Mouse (Mus musculus): Measurements from ENCODE around the gene Ccdc12. TPM values are rescaled to one million over a fixed set of nuclear protein-coding genes. Genes with fewer than 3 reads are reported as not detected.

The Ccdc12 gene
- polyA plus RNA-seq, 1 experiment from 2014 or later = 135 TPM

- H3K4me2 ChIP-seq = no peak overlapping the region
- no peaks in the 10 kb centered on the region for H3K9me3 ChIP-seq (replicated peaks; ENCODE audit: control insufficient read depth, low read length)
- no peak overlapping the region for H3K9ac ChIP-seq (ENCODE audit: low read depth, low read length)
- ATAC-seq (replicated peaks; ENCODE audit: insufficient number of reproducible peaks, low FRiP score, low TSS enrichment) = no peak
- WGBS (ENCODE audit: insufficient replicate concordance) = 78% methylated on average over 10 of the region's 10 CpGs
- no peak overlapping the region for H3K27ac ChIP-seq (ENCODE audit: low read depth, low read length)
- 0 out of 2 replicates have a peak, but pooled peaks cover 2% of the 10 kb centered on the region for H3K4me1 ChIP-seq (ENCODE audit: control insufficient read depth, insufficient read depth, low read length)
- no peaks in the 10 kb centered on the region for H3K36me3 ChIP-seq (ENCODE audit: control insufficient read depth, insufficient read depth, low read length)
- H3K27me3 ChIP-seq (ENCODE audit: control insufficient read depth, insufficient read depth, low read length) = peaks cover 16% of the 10 kb centered on the region
- H3K4me3 ChIP-seq (ENCODE audit: low read depth, low read length) = no peak overlapping the region
Measured at GRCm38 (mm10) chr9:110638611-110639021, 17.7 kb upstream of the Ccdc12 start.

GRCm38 (mm10) chr9:110641006-110641405 is 15.3 kb upstream of the Ccdc12 start:
- Histone ChIP-seq H3K27me3 (ENCODE audit: control insufficient read depth, insufficient read depth, low read length) (peaks cover 5% of the 10 kb centered on the region), H3K9me3 (replicated peaks; ENCODE audit: control insufficient read depth, low read length) (no peaks in the 10 kb centered on the region), H3K4me2 (no peak overlapping the region), H3K9ac (ENCODE audit: low read depth, low read length) (no peak overlapping the region), H3K4me1 (ENCODE audit: control insufficient read depth, insufficient read depth, low read length) (no peaks in the 10 kb centered on the region; the same call in 1 of the 2 replicates), H3K4me3 (ENCODE audit: low read depth, low read length) (no peak overlapping the region), H3K36me3 (ENCODE audit: control insufficient read depth, insufficient read depth, low read length) (no peaks in the 10 kb centered on the region), H3K27ac (ENCODE audit: low read depth, low read length) (no peak overlapping the region)
- no peak for ATAC-seq (replicated peaks; ENCODE audit: insufficient number of reproducible peaks, low FRiP score, low TSS enrichment)
- 73% methylated on average over 5 of the region's 5 CpGs for WGBS (ENCODE audit: insufficient replicate concordance)

GRCm38 (mm10) chr9:110642812-110643524 is 13.3 kb upstream of the Ccdc12 start:
- Histone ChIP-seq H3K4me3 (ENCODE audit: low read depth, low read length) (no peak overlapping the region), H3K36me3 (ENCODE audit: control insufficient read depth, insufficient read depth, low read length) (no peaks in the 10 kb centered on the region), H3K27ac (ENCODE audit: low read depth, low read length) (no peak overlapping the region), H3K4me2 (no peak overlapping the region), H3K4me1 (ENCODE audit: control insufficient read depth, insufficient read depth, low read length) (no peaks in the 10 kb centered on the region; the same call in 1 of the 2 replicates), H3K9me3 (replicated peaks; ENCODE audit: control insufficient read depth, low read length) (no peaks in the 10 kb centered on the region), H3K9ac (ENCODE audit: low read depth, low read length) (no peak overlapping the region), H3K27me3 (ENCODE audit: control insufficient read depth, insufficient read depth, low read length) (peaks cover 3% of the 10 kb centered on the region)
- ATAC-seq (replicated peaks; ENCODE audit: insufficient number of reproducible peaks, low FRiP score, low TSS enrichment) = no peak
- WGBS (ENCODE audit: insufficient replicate concordance) = 55% methylated on average over 5 of the region's 5 CpGs

- H3K9ac ChIP-seq (ENCODE audit: low read depth, low read length) = no peak overlapping the region
- H3K27ac ChIP-seq (ENCODE audit: low read depth, low read length) = no peak overlapping the region
- no peaks in the 10 kb centered on the region for H3K27me3 ChIP-seq (ENCODE audit: control insufficient read depth, insufficient read depth, low read length)
- ATAC-seq (replicated peaks; ENCODE audit: insufficient number of reproducible peaks, low FRiP score, low TSS enrichment) = no peak
- WGBS (ENCODE audit: insufficient replicate concordance) = 48% methylated on average over 9 of the region's 9 CpGs
- H3K4me2 ChIP-seq = no peak overlapping the region
- no peaks in the 10 kb centered on the region for H3K36me3 ChIP-seq (ENCODE audit: control insufficient read depth, insufficient read depth, low read length)
- no peaks in the 10 kb centered on the region for H3K9me3 ChIP-seq (replicated peaks; ENCODE audit: control insufficient read depth, low read length)
- H3K4me1 ChIP-seq (ENCODE audit: control insufficient read depth, insufficient read depth, low read length) = no peaks in the 10 kb centered on the region; the same call in 1 of the 2 replicates
- no peak overlapping the region for H3K4me3 ChIP-seq (ENCODE audit: low read depth, low read length)
Measured at GRCm38 (mm10) chr9:110643787-110644186, 12.5 kb upstream of the Ccdc12 start.

- no peaks in the 10 kb centered on the region; the same call in 1 of the 2 replicates for H3K4me1 ChIP-seq (ENCODE audit: control insufficient read depth, insufficient read depth, low read length)
- no peaks in the 10 kb centered on the region for H3K36me3 ChIP-seq (ENCODE audit: control insufficient read depth, insufficient read depth, low read length)
- H3K9me3 ChIP-seq (replicated peaks; ENCODE audit: control insufficient read depth, low read length) = no peaks in the 10 kb centered on the region
- no peak overlapping the region for H3K4me3 ChIP-seq (ENCODE audit: low read depth, low read length)
- no peak overlapping the region for H3K4me2 ChIP-seq
- no peak overlapping the region for H3K9ac ChIP-seq (ENCODE audit: low read depth, low read length)
- no peak for ATAC-seq (replicated peaks; ENCODE audit: insufficient number of reproducible peaks, low FRiP score, low TSS enrichment)
- WGBS (ENCODE audit: insufficient replicate concordance) = 74% methylated on average over 10 of the region's 10 CpGs
- no peak overlapping the region for H3K27ac ChIP-seq (ENCODE audit: low read depth, low read length)
- no peaks in the 10 kb centered on the region for H3K27me3 ChIP-seq (ENCODE audit: control insufficient read depth, insufficient read depth, low read length)
Measured at GRCm38 (mm10) chr9:110644295-110644694, 12.0 kb upstream of the Ccdc12 start.

GRCm38 (mm10) chr9:110645219-110645618 is 11.1 kb upstream of the Ccdc12 start:
- Histone ChIP-seq H3K27ac (ENCODE audit: low read depth, low read length) (no peak overlapping the region), H3K36me3 (ENCODE audit: control insufficient read depth, insufficient read depth, low read length) (no peaks in the 10 kb centered on the region), H3K9ac (ENCODE audit: low read depth, low read length) (no peak overlapping the region), H3K27me3 (ENCODE audit: control insufficient read depth, insufficient read depth, low read length) (no peaks in the 10 kb centered on the region), H3K4me2 (no peak overlapping the region), H3K4me1 (ENCODE audit: control insufficient read depth, insufficient read depth, low read length) (no peaks in the 10 kb centered on the region; the same call in 1 of the 2 replicates), H3K9me3 (replicated peaks; ENCODE audit: control insufficient read depth, low read length) (no peaks in the 10 kb centered on the region), H3K4me3 (ENCODE audit: low read depth, low read length) (no peak overlapping the region)
- no peak for ATAC-seq (replicated peaks; ENCODE audit: insufficient number of reproducible peaks, low FRiP score, low TSS enrichment)
- WGBS (ENCODE audit: insufficient replicate concordance) = 75% methylated on average over 9 of the region's 9 CpGs

- no peak overlapping the region for H3K4me2 ChIP-seq
- no peak overlapping the region for H3K9ac ChIP-seq (ENCODE audit: low read depth, low read length)
- peaks cover 25% of the 10 kb centered on the region for H3K4me1 ChIP-seq (ENCODE audit: control insufficient read depth, insufficient read depth, low read length)
- no peak overlapping the region for H3K27ac ChIP-seq (ENCODE audit: low read depth, low read length)
- H3K27me3 ChIP-seq (ENCODE audit: control insufficient read depth, insufficient read depth, low read length) = peaks cover 13% of the 10 kb centered on the region
- no peaks in the 10 kb centered on the region for H3K36me3 ChIP-seq (ENCODE audit: control insufficient read depth, insufficient read depth, low read length)
- no peak overlapping the region for H3K4me3 ChIP-seq (ENCODE audit: low read depth, low read length)
- H3K9me3 ChIP-seq (replicated peaks; ENCODE audit: control insufficient read depth, low read length) = no peaks in the 10 kb centered on the region
- ATAC-seq (replicated peaks; ENCODE audit: insufficient number of reproducible peaks, low FRiP score, low TSS enrichment) = no peak
Measured at GRCm38 (mm10) chr9:110649775-110650174, 6.5 kb upstream of the Ccdc12 start.

GRCm38 (mm10) chr9:110651931-110652722 is 4.2 kb upstream of the Ccdc12 start:
- H3K9me3 ChIP-seq (replicated peaks; ENCODE audit: control insufficient read depth, low read length) = no peaks in the 10 kb centered on the region
- 25% methylated on average over 13 of the region's 13 CpGs for WGBS (ENCODE audit: insufficient replicate concordance)
- ATAC-seq (replicated peaks; ENCODE audit: insufficient number of reproducible peaks, low FRiP score, low TSS enrichment) = no peak
- peaks cover 13% of the 10 kb centered on the region for H3K27me3 ChIP-seq (ENCODE audit: control insufficient read depth, insufficient read depth, low read length)
- peak overlapping the region; percentile 62 for H3K9ac ChIP-seq (ENCODE audit: low read depth, low read length)
- peak overlapping the region; percentile 99 for H3K4me2 ChIP-seq
- no peaks in the 10 kb centered on the region for H3K36me3 ChIP-seq (ENCODE audit: control insufficient read depth, insufficient read depth, low read length)
- peaks cover 34% of the 10 kb centered on the region for H3K4me1 ChIP-seq (ENCODE audit: control insufficient read depth, insufficient read depth, low read length)
- no peak overlapping the region for H3K27ac ChIP-seq (ENCODE audit: low read depth, low read length)
- H3K4me3 ChIP-seq (ENCODE audit: low read depth, low read length) = peak overlapping the region; percentile 79; the same call in 1 of the 2 replicates
